Mouse (Mus musculus) brain, embryonic 14.5 days (tissue): Measurements from ENCODE around the gene Fga. TPM values are rescaled to one million over a fixed set of nuclear protein-coding genes. Genes with fewer than 3 reads are reported as not detected.
A peak's percentile ranks its signal among the peaks of the same experiment; 100 is the strongest.

Experiments
- DNase-seq: peaks from one replicate; pipeline ENCODE4 v3.0.0-alpha.2; 2011; ENCODE audit warnings: low read depth
- CTCF ChIP-seq: fragments of 200-500 bp; IDR thresholded peaks from 2 replicates; pipeline ENCODE4 v1.5.1; 2012; ENCODE audit warnings: inconsistent platforms, mild to moderate bottlenecking, moderate library complexity, borderline replicate concordance; ENCODE audit not compliant: insufficient read depth, insufficient read length; ENCODE audit errors: extremely low read depth
- POLR2A ChIP-seq: fragments of 200-500 bp; IDR thresholded peaks from 2 replicates; pipeline ENCODE4 v1.6.1; 2012; ENCODE audit warnings: mild to moderate bottlenecking, inconsistent platforms, borderline replicate concordance; ENCODE audit not compliant: poor library complexity, insufficient read depth, insufficient read length, severe bottlenecking; ENCODE audit errors: extremely low read depth
- polyA plus RNA-seq: library from polyadenylated mRNA; depleted of rRNA; stranded (reverse); fragments of >200 nt; gene quantifications from 2 replicates; pipeline ENCODE4 v1.2.3, GENCODE M21; 2012; rRNA removed

Fga gene
- polyA plus RNA-seq, 1 experiment, result 0.10 TPM

DNA sequence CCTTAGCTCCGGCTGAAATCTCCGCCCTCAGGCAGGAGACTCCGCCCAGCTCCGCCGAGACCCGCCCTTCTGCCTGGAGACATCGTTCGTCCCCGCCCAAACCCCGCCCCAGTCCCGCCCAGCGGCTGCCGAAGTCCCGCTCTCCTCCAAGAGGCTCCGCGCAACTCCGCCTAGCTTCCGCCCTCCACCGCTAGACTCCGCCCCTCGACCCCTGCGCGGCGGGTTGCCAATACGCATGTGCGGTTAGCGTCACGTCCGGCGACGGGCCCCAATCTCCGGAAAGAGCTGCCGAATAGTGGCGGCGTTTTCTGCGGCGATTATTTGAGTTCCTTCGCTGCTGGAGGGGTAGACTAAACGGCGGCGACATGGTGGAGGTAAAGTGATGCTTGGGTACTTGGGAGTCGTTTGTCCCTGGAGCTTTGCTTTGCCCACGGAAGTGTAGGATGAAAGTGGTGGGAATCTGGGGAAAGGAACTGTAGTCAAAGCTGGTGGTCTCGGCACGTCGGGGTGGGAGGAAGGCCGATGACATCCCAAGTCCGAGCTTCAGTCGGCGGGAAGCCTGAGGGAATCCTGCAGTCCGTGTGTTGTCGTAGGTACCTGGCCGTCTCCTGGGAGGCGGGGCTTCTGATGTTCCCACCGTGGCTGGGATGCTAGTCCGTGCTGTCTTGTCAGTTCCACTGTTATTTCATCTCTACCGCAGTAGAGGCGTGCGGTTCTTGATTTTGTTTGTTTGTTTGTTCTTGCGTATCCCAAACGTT, 29.6 kb downstream of the Fga start, which contains the start of gene Plrg1:
TSS of gene Plrg1 (plus strand) at position 242 of the 758 bp plus-strand sequence.
- TF ChIP-seq CTCF (no peak), POLR2A (peak; percentile 59; the same call in 1 of the 2 replicates)
- DNase-seq, result peak; percentile 99

DNA sequence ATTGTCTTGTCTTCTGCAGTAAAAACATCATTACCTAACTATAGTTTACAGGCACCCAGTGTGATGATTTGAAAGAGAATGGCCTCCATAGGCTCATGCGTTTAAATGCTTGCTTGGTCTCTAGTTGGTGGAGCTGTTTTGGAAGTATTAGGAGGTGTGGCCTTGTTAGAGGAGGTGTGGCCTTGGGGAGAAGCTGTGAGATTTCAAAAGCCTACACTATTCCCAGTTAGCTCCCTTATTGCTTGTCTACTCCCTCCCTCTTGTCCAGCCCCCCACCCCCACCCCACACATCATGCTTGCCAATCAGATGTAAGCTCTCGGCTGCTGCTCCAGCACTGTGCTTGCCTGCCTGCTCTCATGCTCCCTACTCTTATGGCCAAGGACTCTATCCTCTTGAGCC, 31.2 kb downstream of the Fga start:
- no peak for DNase-seq
- no peak for TF ChIP-seq CTCF
- no peak for TF ChIP-seq POLR2A

DNA sequence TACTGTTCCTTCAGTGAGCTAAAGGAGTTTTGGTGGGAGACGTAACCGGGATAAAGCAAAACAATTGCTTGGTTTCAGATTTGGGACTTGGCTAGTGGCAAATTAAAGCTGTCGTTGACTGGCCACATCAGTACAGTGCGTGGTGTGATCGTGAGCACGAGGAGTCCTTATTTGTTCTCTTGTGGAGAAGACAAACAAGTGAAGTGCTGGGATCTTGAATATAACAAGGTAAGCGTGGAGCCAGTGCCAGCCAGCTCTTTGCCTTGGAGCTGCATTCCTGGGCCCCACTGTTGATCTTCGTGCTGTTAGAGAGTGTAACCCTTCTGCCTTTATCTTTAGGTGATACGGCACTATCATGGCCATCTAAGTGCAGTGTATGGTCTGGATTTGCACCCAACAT, 42.0 kb downstream of the Fga start:
- TF ChIP-seq CTCF (no peak), POLR2A (no peak)
- DNase-seq, result no peak

DNA sequence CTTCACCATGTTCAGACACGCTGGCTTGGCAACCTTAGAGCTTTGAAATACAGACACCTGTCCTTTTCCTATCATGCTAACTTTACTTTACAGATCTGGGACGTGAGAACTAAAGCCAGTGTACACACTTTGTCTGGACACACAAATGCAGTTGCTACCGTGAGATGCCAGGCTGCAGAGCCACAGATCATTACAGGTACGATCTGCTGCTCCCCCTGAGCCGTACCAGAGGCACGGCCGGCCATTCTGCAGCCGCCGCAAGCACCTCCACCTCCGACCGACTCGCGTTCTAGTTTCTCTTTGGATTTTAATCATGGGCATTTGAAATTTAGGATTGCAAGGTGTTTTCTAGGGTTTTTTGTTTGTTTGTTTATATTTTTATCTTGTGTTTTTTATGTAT, 43.0 kb downstream of the Fga start:
- no peak for DNase-seq
- TF ChIP-seq POLR2A, result no peak
- no peak for TF ChIP-seq CTCF

DNA sequence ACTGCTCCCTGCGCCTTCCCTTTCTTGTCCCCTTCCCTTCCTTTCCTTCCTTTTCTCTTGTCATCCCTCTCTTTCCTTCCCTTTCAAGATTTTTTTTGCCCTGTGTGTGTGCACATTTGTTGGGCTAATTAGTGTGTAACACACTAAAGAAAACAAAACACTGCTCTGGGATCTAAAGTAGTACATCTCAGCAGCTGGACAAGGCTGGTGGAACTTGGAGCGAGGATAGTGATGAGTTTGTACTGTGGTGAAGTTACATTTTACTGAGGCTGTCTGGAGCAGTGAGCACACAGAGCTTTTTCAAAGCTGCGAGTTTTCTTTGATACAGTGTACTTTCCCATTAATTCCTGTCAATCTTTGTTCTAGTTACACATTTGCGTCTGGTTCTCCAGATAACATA, 44.4 kb downstream of the Fga start:
- TF ChIP-seq POLR2A (no peak), CTCF (no peak)
- no peak for DNase-seq

DNA sequence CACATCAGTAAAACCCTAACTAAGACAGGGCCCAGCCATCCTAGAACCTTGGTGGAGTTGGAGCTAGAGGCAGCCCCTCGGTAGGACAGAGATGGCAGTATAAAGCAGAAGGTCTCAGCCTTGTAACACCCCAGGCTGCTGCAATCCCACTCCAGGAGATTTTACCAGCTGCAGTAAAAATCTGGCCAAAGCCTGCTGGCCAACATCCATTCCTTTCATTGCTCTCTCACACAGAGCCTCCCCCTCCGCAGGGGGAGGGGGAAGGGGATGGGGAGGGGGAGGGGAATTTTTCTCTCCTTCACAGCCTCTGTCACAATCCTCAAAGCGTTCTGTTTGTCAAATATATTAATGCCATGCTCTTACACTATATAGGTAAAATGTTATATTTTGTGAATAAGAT, 50.7 kb downstream of the Fga start:
- TF ChIP-seq CTCF, result no peak
- TF ChIP-seq POLR2A, result no peak
- DNase-seq, result peak; percentile 66

DNA sequence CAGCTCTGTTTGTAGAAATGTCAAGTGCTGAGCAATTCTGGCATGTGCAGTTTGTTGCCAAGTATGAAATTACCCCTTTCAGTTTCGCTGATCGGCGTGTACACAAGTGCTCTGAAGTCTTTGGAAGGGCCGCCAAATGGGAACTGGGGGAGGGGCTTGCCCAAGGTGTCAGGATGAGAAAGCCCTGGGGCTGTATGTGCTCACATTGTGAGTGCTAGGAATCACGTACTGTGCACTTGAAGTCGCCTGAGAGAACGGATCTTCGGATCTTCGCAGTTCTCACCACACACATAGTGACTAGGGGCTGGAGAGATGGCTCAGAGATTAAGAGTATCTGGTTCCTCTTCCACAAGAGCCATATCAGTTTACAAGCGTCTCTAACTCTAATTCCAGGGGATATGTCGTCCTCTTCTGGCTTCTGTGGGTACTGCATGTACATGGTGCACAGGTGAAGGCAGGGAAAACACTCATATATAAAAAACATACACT, 54.7 kb downstream of the Fga start:
- DNase-seq, result peak; percentile 80
- TF ChIP-seq POLR2A, result no peak
- TF ChIP-seq CTCF, result peak; percentile 81; the same call in 1 of the 2 replicates

Other genes starting within 250 kb of the Fga start
- gene Rbm46, start 149.6 kb upstream of the Fga start, polyA plus RNA-seq, result 0.58 and 0.63 TPM in 2 replicates
- gene Lrat, start 122.1 kb upstream of the Fga start, polyA plus RNA-seq, result 0.05 and 0.14 TPM in 2 replicates
- gene Fgg, start 18.4 kb upstream of the Fga start, polyA plus RNA-seq, result 0.08 and 0.16 TPM in 2 replicates
- gene Fgb, start 23.8 kb downstream of the Fga start, polyA plus RNA-seq, result 0.06 and 0.08 TPM in 2 replicates
- gene Plrg1, start 29.4 kb downstream of the Fga start, polyA plus RNA-seq, result 87.6 and 101 TPM in 2 replicates
- 0.69 and 1.8 TPM in 2 replicates for gene Dchs2, start 101.9 kb downstream of the Fga start, polyA plus RNA-seq